Mouse (Mus musculus): ENCODE measurements around the gene Cldn5. TPM values are rescaled to one million over a fixed set of nuclear protein-coding genes. Genes with fewer than 3 reads are reported as not detected.

Cldn5 gene
- polyA plus RNA-seq, 1 experiment from 2014 or later = 27.2 TPM

DNA sequence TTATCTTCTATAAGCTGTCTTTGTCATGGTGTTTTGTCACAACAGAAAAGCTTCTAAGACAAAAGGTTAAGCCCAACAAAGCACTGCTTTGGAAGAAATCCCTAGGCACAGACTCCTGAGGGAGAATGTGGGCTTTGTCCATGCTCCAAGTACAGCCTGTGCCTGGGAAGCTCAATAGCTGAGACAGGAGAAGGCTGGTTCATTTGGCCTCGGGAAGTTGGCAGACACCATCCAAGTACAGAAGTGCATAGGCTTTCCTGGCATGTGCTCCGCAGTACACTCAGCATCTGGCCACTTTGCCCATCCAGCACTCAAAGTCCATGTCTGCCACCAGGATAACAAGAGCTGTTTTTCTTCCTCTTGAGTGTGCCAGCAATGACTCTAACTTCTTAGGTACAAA is 29.1 kb downstream of the Cldn5 start:
- H3K36me3 ChIP-seq (ENCODE audit: control insufficient read depth, insufficient read depth, low read length) = peaks cover 10% of the 10 kb centered on the region

GRCm38 (mm10) chr16:18809001-18809400 is 32.4 kb downstream of the Cldn5 start:
- H3K4me2 ChIP-seq (ENCODE audit: low read depth, low read length) = no peak overlapping the region
- H3K27me3 ChIP-seq (replicated peaks; ENCODE audit: control insufficient read depth, insufficient read depth, low read length) = no peaks in the 10 kb centered on the region
- H3K36me3 ChIP-seq (ENCODE audit: control insufficient read depth, insufficient read depth, low read length) = peaks cover 10% of the 10 kb centered on the region
- H3K4me1 ChIP-seq (ENCODE audit: control insufficient read depth, insufficient read depth, low read length) = peaks cover 11% of the 10 kb centered on the region
- 96% methylated on average over 5 of the region's 5 CpGs for WGBS
- H3K9me3 ChIP-seq (ENCODE audit: control insufficient read depth, low read length) = no peaks in the 10 kb centered on the region
- no peak overlapping the region for H3K4me3 ChIP-seq (ENCODE audit: low read length)
- no peak for ATAC-seq
- no peak overlapping the region for H3K9ac ChIP-seq (ENCODE audit: low read depth, low read length)
- no peak overlapping the region for H3K27ac ChIP-seq (ENCODE audit: low read length)

More for the DNA sequence above, 29.1 kb downstream of the Cldn5 start:
- Histone ChIP-seq H3K9ac (ENCODE audit: low read depth, low read length) (no peak overlapping the region), H3K27ac (ENCODE audit: low read length) (no peak overlapping the region), H3K4me3 (ENCODE audit: low read length) (no peak overlapping the region), H3K4me2 (ENCODE audit: low read depth, low read length) (no peak overlapping the region), H3K4me1 (ENCODE audit: control insufficient read depth, insufficient read depth, low read length) (peaks cover 5% of the 10 kb centered on the region; the same call in 1 of the 2 replicates), H3K27me3 (replicated peaks; ENCODE audit: control insufficient read depth, insufficient read depth, low read length) (no peaks in the 10 kb centered on the region), H3K9me3 (ENCODE audit: control insufficient read depth, low read length) (no peaks in the 10 kb centered on the region)
- no peak for ATAC-seq
- WGBS = 98% methylated on average over 2 of the region's 2 CpGs

- H3K27ac ChIP-seq (ENCODE audit: low read length) = peak overlapping the region; percentile 45
- peak overlapping the region; percentile 70 for H3K4me3 ChIP-seq (ENCODE audit: low read length)
- H3K27me3 ChIP-seq (replicated peaks; ENCODE audit: control insufficient read depth, insufficient read depth, low read length) = no peaks in the 10 kb centered on the region
- WGBS = 6% methylated on average over 5 of the region's 5 CpGs
- peaks cover 4% of the 10 kb centered on the region; the same call in 1 of the 2 replicates for H3K36me3 ChIP-seq (ENCODE audit: control insufficient read depth, insufficient read depth, low read length)
- H3K9me3 ChIP-seq (ENCODE audit: control insufficient read depth, low read length) = no peaks in the 10 kb centered on the region
- ATAC-seq = peak; percentile 31
- H3K4me2 ChIP-seq (ENCODE audit: low read depth, low read length) = peak overlapping the region; percentile 93
- H3K4me1 ChIP-seq (ENCODE audit: control insufficient read depth, insufficient read depth, low read length) = peaks cover 11% of the 10 kb centered on the region
- H3K9ac ChIP-seq (ENCODE audit: low read depth, low read length) = peak overlapping the region; percentile 70
Observed at GRCm38 (mm10) chr16:18811032-18811431, 34.4 kb downstream of the Cldn5 start.

DNA sequence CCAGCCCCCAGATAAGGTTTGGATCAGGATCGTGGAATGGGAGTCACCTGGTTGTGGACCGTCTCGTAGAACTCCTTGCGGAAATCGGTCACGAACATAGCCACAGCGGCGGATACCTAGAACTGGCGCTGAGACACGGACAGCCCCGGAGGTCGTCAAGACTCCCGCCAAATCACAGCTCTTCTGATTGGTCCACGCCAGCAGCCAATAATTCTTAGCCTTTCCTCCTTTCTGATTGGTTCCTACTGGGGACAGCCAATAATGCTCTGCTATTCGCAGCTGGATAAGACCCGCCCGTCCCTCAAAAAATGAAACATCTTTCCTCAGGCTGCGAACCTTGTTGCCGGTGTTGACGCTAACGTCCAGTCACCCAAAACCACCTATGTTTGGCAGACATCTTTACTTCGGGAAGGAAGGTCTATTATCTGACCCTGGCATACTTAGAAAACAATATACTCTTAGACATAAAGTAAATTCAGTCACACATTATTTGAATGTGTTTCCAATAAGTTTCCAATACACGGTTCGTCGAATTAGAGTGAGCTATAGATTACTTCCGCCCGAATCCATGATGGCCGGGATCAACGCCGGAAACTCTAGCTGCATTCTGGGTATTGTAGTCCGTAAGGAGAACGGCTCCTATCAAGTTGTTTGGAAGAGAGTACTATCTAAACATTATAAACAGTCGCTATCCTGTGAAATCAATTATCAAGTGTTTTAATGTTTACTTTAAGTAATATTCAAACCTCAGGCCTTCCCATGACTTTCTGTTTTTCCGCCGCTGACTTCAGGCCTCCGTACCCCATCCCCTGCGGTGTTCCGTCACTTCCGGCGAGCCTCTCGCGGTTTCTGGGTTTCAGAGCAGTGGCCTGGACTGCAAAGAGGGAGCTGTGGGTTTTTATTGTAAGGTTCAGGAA is 35.1 kb downstream of the Cldn5 start, which contains the start of the genes Ufd1 and Cdc45:
Gene Ufd1, plus strand, starts transcription at position 312 of the 917 bp plus-strand sequence.
Gene Cdc45, minus strand, starts transcription at position 520 of the 917 bp plus-strand sequence.
- peak within 1 kb of the TSS; percentile 70 for H3K4me3 ChIP-seq (ENCODE audit: low read length)
- peak within 1 kb of the TSS; percentile 73 for H3K27ac ChIP-seq (ENCODE audit: low read length)
- WGBS = under 1% methylated on average over 42 of the region's 42 CpGs
- H3K36me3 ChIP-seq (ENCODE audit: control insufficient read depth, insufficient read depth, low read length) = peaks cover 4% of the 10 kb centered on the region; the same call in 1 of the 2 replicates
- H3K4me1 ChIP-seq (ENCODE audit: control insufficient read depth, insufficient read depth, low read length) = peaks cover 11% of the 10 kb centered on the region
- peak; percentile 97 for ATAC-seq
- peak within 1 kb of the TSS; percentile 79 for H3K9ac ChIP-seq (ENCODE audit: low read depth, low read length)
- H3K27me3 ChIP-seq (replicated peaks; ENCODE audit: control insufficient read depth, insufficient read depth, low read length) = no peaks in the 10 kb centered on the region
- H3K9me3 ChIP-seq (ENCODE audit: control insufficient read depth, low read length) = no peaks in the 10 kb centered on the region
- peak within 1 kb of the TSS; percentile 93 for H3K4me2 ChIP-seq (ENCODE audit: low read depth, low read length)

DNA sequence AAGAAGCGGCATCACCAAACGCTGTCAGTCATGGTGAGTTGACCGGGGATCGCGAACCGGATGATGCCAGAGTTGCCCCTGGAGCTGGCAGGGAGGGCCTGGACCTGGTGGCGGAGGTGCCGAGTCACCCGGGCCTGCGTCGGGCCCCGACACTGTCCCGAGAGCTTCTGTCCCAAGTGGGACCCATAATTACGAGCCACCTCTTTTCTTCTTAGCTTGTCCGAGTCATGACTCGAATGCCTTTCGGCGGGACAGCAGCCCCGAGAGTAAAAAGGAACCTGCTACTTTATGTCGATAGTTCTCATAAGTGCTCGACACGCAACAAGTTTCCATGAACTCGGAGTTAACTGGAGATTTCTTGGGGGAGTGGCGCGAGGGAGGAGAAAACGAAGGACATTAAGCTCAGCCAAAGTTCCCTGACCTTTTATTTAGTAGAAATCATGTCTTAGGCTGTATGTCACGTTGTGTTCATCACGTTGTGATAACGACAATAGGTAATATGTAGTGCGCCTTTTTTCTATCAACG is 35.8 kb downstream of the Cldn5 start:
- Histone ChIP-seq H3K27me3 (replicated peaks; ENCODE audit: control insufficient read depth, insufficient read depth, low read length) (no peaks in the 10 kb centered on the region), H3K36me3 (ENCODE audit: control insufficient read depth, insufficient read depth, low read length) (peaks cover 4% of the 10 kb centered on the region; the same call in 1 of the 2 replicates), H3K4me1 (ENCODE audit: control insufficient read depth, insufficient read depth, low read length) (peaks cover 11% of the 10 kb centered on the region), H3K4me3 (ENCODE audit: low read length) (peak overlapping the region; percentile 70), H3K4me2 (ENCODE audit: low read depth, low read length) (peak overlapping the region; percentile 70), H3K9ac (ENCODE audit: low read depth, low read length) (peak overlapping the region; percentile 79), H3K27ac (ENCODE audit: low read length) (peak overlapping the region; percentile 73; the same call in 1 of the 2 replicates), H3K9me3 (ENCODE audit: control insufficient read depth, low read length) (no peaks in the 10 kb centered on the region)
- peak; percentile 45 for ATAC-seq
- WGBS = 1% methylated on average over 31 of the region's 31 CpGs

- H3K27ac ChIP-seq (ENCODE audit: low read length) = no peak overlapping the region
- no peak overlapping the region for H3K4me3 ChIP-seq (ENCODE audit: low read length)
- peaks cover 45% of the 10 kb centered on the region for H3K36me3 ChIP-seq (ENCODE audit: control insufficient read depth, insufficient read depth, low read length)
- 77% methylated on average over 1 of the region's 1 CpGs for WGBS
- no peaks in the 10 kb centered on the region for H3K4me1 ChIP-seq (ENCODE audit: control insufficient read depth, insufficient read depth, low read length)
- H3K9ac ChIP-seq (ENCODE audit: low read depth, low read length) = no peak overlapping the region
- H3K9me3 ChIP-seq (ENCODE audit: control insufficient read depth, low read length) = no peaks in the 10 kb centered on the region
- no peaks in the 10 kb centered on the region for H3K27me3 ChIP-seq (replicated peaks; ENCODE audit: control insufficient read depth, insufficient read depth, low read length)
- no peak overlapping the region for H3K4me2 ChIP-seq (ENCODE audit: low read depth, low read length)
- no peak for ATAC-seq
Observed at GRCm38 (mm10) chr16:18822356-18822755, 45.7 kb downstream of the Cldn5 start.

GRCm38 (mm10) chr16:18822925-18823324 is 46.3 kb downstream of the Cldn5 start:
- H3K4me3 ChIP-seq (ENCODE audit: low read length) = no peak overlapping the region
- ATAC-seq = no peak
- H3K4me1 ChIP-seq (ENCODE audit: control insufficient read depth, insufficient read depth, low read length) = no peaks in the 10 kb centered on the region

More at GRCm38 (mm10) chr16:18822925-18823324, 46.3 kb downstream of the Cldn5 start:
- Histone ChIP-seq H3K4me2 (ENCODE audit: low read depth, low read length) (no peak overlapping the region), H3K9ac (ENCODE audit: low read depth, low read length) (no peak overlapping the region), H3K36me3 (ENCODE audit: control insufficient read depth, insufficient read depth, low read length) (peaks cover 44% of the 10 kb centered on the region), H3K27ac (ENCODE audit: low read length) (no peak overlapping the region), H3K9me3 (ENCODE audit: control insufficient read depth, low read length) (no peaks in the 10 kb centered on the region), H3K27me3 (replicated peaks; ENCODE audit: control insufficient read depth, insufficient read depth, low read length) (no peaks in the 10 kb centered on the region)
- 80% methylated on average over 4 of the region's 4 CpGs for WGBS

Other genes with a start within 250 kb of the Cldn5 start
- 0.09 and 0.55 TPM in 2 replicates for gene Tbx1, start 186.2 kb upstream of the Cldn5 start, polyA plus RNA-seq (2015; fragmentation: Nextera tagmentation; extraction: Ambion mirVana)
- gene Gp1bb, start 154.4 kb upstream of the Cldn5 start, polyA plus RNA-seq (2015; fragmentation: Nextera tagmentation; extraction: Ambion mirVana) = 1.6 TPM in 2 replicates
- 4.1 and 4.5 TPM in 2 replicates for gene Gm49601, start 150.4 kb upstream of the Cldn5 start, polyA plus RNA-seq (2015; fragmentation: Nextera tagmentation; extraction: Ambion mirVana)
- gene Sept5, start 146.9 kb upstream of the Cldn5 start, polyA plus RNA-seq (2015; fragmentation: Nextera tagmentation; extraction: Ambion mirVana) = 52.2 and 52.5 TPM in 2 replicates
- gene Ufd1, start 34.9 kb downstream of the Cldn5 start, polyA plus RNA-seq (2015; fragmentation: Nextera tagmentation; extraction: Ambion mirVana) = 58.3 and 61.0 TPM in 2 replicates
- 29.5 and 33.4 TPM in 2 replicates for gene Cdc45, start 35.1 kb downstream of the Cldn5 start, polyA plus RNA-seq (2015; fragmentation: Nextera tagmentation; extraction: Ambion mirVana)
- gene 2510002D24Rik, start 59.7 kb downstream of the Cldn5 start, polyA plus RNA-seq (2015; fragmentation: Nextera tagmentation; extraction: Ambion mirVana) = 52.0 and 58.4 TPM in 2 replicates
- gene Gm28539, start 59.7 kb downstream of the Cldn5 start, polyA plus RNA-seq (2015; fragmentation: Nextera tagmentation; extraction: Ambion mirVana) = not detected in 2 replicates
- 89.1 and 97.2 TPM in 2 replicates for gene Mrpl40, start 100.0 kb downstream of the Cldn5 start, polyA plus RNA-seq (2015; fragmentation: Nextera tagmentation; extraction: Ambion mirVana)
- gene Hira, start 100.2 kb downstream of the Cldn5 start, polyA plus RNA-seq (2015; fragmentation: Nextera tagmentation; extraction: Ambion mirVana) = 5.5 and 6.5 TPM in 2 replicates